In genomic region chr15:62092671-62093185, GRCm38 (mm10) we compare ENCODE assay signal across 8 mouse cellular contexts.
DNase-seq lines count a peak whose midpoint lies in the region; ATAC-seq lines count a peak whose summit lies in the region.

No protein-coding gene starts in this region.

- no peaks in the 10 kb centered on the region for H3K36me3 ChIP-seq in embryonic facial prominence, embryonic 10.5 days (replicated peaks)
- no peaks in the 10 kb centered on the region for H3K36me3 ChIP-seq in neural tube, embryonic 15.5 days

- H3K4me1 ChIP-seq in embryonic facial prominence, embryonic 10.5 days, result peaks cover 23% of the 10 kb centered on the region
- H3K4me1 ChIP-seq in neural tube, embryonic 15.5 days, result peaks cover 15% of the 10 kb centered on the region

- no peak overlapping the region for H3K4me3 ChIP-seq in embryonic facial prominence, embryonic 10.5 days
- H3K4me3 ChIP-seq in neural tube, embryonic 15.5 days (replicated peaks), result no peak overlapping the region

- no peak overlapping the region for H3K4me2 ChIP-seq in neural tube, embryonic 15.5 days

- WGBS in embryonic facial prominence, embryonic 10.5 days, result 7% methylated on average over 5 of the region's 5 CpGs
- 9% methylated on average over 5 of the region's 5 CpGs for WGBS in neural tube, embryonic 15.5 days

- H3K27ac ChIP-seq in embryonic facial prominence, embryonic 10.5 days (replicated peaks), result peak overlapping the region; percentile 58
- peak overlapping the region; percentile 60 for H3K27ac ChIP-seq in neural tube, embryonic 15.5 days (replicated peaks)

- peak; percentile 90 for ATAC-seq in neural tube, embryonic 15.5 days (ENCODE audit: low FRiP score)

- 0 out of 2 replicates have a peak overlapping the region, but pooled peaks have one; percentile 20 for H3K9ac ChIP-seq in neural tube, embryonic 15.5 days (replicated peaks)

- no peaks in the 10 kb centered on the region for H3K9me3 ChIP-seq in embryonic facial prominence, embryonic 10.5 days
- no peaks in the 10 kb centered on the region for H3K9me3 ChIP-seq in neural tube, embryonic 15.5 days (replicated peaks)

- peak; percentile 60 to 79 for DNase-seq in adrenal gland, adult (ENCODE audit: inconsistent age in 2 of 2, low spot score in 1 of 2)
- no peak for DNase-seq in adrenal gland, postnatal 4 days (ENCODE audit: low spot score in 2 of 2)
- peak; percentile 74 for DNase-seq in 416B (ENCODE audit: low read depth)
- DNase-seq in embryonic facial prominence, embryonic 10.5 days (ENCODE audit: low spot score), result peak; percentile 61
- peak; percentile 49 for DNase-seq in kidney, postnatal 14 days
- no peak for DNase-seq in cerebellum, postnatal 14 days
- no peak for DNase-seq in layer of hippocampus, adult 9-11 months

- no peaks in the 10 kb centered on the region for H3K27me3 ChIP-seq in embryonic facial prominence, embryonic 10.5 days (replicated peaks; ENCODE audit: low read depth, poor library complexity, severe bottlenecking)
- H3K27me3 ChIP-seq in neural tube, embryonic 15.5 days (replicated peaks), result no peaks in the 10 kb centered on the region

Comparison
In these comparisons a context has a peak if more than half of its experiments do, and no peak if none do; other contexts are left out.
1. DNase-seq: peak in adrenal gland, adult (2 of 2), 416B (single experiment), embryonic facial prominence, embryonic 10.5 days (single experiment) and kidney, postnatal 14 days (single experiment); none in adrenal gland, postnatal 4 days (0 of 2), cerebellum, postnatal 14 days (0 of 2) and layer of hippocampus, adult 9-11 months (single experiment).